Mouse (Mus musculus) G1E-ER4 (cell line): ENCODE results near the gene Osm. TPM values are rescaled to one million over a fixed set of nuclear protein-coding genes. Genes with fewer than 3 reads are reported as not detected.

Experiments
- GATA1 ChIP-seq: IDR thresholded peaks from one replicate; pipeline ENCODE4 v1.8.0; 2012; ENCODE audit warnings: low read length, inconsistent platforms
- polyA plus RNA-seq: library from polyadenylated mRNA; stranded (reverse); fragments of >175 nt; gene quantifications from 2 replicates; pipeline ENCODE4 v1.2.3, GENCODE M21; 2012

Osm gene
- polyA plus RNA-seq, 1 experiment, result 3.3 TPM

DNA sequence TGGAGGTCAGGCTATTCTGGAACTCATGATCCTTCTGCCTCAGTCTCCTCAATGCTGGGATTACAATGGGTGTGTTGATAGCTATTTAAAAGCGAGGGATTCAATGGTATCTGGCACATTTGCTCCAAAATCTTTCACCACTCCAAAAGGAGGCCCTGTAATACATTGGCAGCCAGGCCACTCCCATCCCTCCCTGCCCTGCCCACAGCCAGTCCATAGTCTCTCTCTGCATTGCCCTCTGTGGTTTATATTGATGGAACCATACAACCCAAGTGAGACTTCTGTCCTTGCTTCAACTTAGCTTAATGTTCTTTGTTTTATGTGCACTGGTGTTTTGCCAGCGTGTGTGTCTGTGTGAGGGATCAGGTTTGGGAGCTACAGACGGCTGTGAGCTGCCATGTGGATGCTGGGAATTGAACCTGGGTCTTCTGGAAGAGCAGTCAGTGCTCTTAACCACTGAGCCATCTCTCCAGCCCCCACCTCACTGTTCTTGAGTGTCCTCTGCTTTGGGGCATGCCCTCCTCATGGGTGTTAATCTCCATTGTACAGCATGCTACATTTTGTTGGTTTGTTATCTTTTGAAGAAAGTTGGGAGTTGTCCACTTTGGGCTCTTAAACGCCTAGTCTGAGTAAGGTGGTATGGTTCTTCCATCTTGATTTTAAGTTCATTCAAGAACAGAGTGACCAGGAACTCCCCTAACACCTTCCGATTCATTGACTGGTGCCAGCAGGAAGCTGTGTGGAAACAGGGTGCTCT is 9.5 kb upstream of the Osm start:
- TF ChIP-seq GATA1, result no peak

GRCm38 (mm10) chr11:4228463-4228862 is 7.8 kb upstream of the Osm start:
- TF ChIP-seq GATA1, result no peak

GRCm38 (mm10) chr11:4229841-4230240 is 6.4 kb upstream of the Osm start:
- no peak for TF ChIP-seq GATA1

DNA sequence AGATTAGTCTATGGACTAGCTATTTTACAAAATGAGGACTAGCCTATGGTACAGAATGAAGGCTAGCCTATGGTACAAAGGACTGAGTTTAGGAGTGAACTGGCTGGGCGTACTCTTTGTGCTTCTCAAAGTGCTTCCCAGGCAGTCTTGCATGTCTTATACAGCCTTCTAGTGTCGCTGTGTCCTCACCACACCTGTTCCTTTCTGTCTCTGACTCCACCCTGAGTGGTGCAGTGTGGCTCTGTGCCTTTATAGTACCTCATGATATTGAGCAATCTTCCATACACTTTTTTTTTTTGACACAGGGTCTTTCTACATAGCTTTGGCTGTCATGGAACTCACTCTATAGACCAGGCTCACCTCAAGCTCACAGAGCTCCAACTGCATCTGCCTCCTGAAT is 4.8 kb upstream of the Osm start:
- TF ChIP-seq GATA1, result no peak

- TF ChIP-seq GATA1, result no peak
These were observed 3.6 kb upstream of the Osm start for GRCm38 (mm10) chr11:4232644-4233043.

GRCm38 (mm10) chr11:4235052-4235655 is 1.1 kb upstream of the Osm start:
- no peak for TF ChIP-seq GATA1

GRCm38 (mm10) chr11:4236546-4237067 is 387 bp downstream of the Osm start:
- TF ChIP-seq GATA1, result no peak

DNA sequence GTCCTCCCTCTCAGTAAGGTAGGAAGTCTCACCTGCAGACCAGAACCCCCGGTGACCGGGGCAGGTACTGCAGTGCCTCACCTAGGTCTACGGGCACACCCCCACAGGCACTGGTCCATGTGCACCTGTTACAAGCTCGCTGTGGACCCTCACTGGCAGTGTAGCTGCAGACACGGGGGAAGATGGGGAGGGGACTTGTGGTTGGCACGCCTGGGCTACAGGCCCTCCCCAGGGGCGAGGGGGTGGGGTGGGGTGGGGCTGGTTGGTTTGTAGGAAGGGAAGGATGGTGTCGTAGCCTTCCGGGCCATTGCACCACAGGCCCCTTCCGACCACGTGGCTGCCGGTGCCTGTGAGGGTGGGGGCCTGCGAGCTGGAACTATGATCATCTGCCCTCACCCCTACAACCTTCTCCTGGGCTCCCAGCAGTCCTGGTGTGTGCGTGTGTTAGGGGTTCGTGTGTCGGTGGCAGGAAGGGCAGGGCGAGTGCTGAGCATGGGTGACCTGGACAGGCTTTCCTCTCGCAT is 1.2 kb downstream of the Osm start:
- TF ChIP-seq GATA1, result no peak

DNA sequence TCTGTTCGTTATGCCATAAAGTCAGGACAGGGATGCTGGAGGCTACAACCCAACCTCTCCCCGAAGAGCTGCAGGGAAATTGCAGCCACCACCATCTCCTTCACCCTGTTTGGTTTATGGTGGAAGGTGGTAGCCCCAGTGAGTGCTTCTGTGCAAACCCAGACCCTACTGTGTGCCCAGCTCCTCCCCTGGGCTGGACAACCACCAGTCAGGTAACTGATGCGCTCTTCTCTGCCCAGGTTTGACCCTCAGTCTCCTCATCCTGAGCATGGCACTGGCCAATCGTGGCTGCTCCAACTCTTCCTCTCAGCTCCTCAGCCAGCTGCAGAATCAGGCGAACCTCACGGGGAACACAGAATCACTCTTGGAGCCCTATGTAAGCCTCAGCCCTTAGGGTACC is 1.9 kb downstream of the Osm start:
- TF ChIP-seq GATA1, result no peak

GRCm38 (mm10) chr11:4239691-4240090 is 3.5 kb downstream of the Osm start:
- no peak for TF ChIP-seq GATA1

- TF ChIP-seq GATA1, result no peak
These were observed 3.9 kb downstream of the Osm start for GRCm38 (mm10) chr11:4240151-4240550.

DNA sequence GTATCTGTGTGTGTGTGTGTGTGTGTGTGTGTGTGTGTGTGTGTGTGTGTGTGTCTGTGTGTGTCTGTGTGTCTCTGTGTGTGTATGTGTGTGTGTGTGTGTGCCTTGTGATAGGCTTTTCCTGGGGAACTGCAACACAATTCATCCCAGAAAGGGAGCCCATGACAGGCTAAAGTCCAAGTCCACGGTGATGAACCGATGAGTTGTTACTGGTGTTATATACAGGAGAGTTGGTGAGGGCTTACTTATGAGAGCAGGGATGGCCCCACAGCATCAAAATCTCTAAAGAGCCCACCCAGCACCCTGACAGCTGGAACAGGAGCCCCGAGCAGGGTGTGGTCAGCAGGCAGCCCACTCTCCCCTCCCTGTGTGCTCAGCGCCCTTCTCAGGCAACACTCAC is 5.0 kb downstream of the Osm start:
- no peak for TF ChIP-seq GATA1

DNA sequence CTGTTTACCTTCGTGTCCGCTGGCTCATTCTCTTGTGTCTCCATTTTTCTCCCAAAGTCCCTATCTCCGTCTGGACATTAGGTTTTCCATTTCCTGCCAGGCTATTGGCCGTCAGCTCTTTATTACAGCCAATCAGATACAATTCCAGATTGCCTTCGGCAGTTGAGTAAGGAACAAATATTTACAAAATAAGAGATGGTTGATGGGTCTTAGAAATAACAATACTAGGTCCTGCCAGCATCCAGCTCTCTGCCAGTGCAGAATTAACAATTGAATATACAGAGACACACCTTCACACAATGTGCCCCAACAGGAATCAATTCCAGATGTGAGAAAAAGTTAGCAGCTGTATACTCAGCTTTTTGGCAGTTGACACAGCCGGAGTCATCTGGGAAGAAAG is 9.9 kb downstream of the Osm start:
- TF ChIP-seq GATA1, result no peak

- peak; percentile 19 for TF ChIP-seq GATA1
These were observed 10.4 kb downstream of the Osm start for GRCm38 (mm10) chr11:4246623-4247022.

DNA sequence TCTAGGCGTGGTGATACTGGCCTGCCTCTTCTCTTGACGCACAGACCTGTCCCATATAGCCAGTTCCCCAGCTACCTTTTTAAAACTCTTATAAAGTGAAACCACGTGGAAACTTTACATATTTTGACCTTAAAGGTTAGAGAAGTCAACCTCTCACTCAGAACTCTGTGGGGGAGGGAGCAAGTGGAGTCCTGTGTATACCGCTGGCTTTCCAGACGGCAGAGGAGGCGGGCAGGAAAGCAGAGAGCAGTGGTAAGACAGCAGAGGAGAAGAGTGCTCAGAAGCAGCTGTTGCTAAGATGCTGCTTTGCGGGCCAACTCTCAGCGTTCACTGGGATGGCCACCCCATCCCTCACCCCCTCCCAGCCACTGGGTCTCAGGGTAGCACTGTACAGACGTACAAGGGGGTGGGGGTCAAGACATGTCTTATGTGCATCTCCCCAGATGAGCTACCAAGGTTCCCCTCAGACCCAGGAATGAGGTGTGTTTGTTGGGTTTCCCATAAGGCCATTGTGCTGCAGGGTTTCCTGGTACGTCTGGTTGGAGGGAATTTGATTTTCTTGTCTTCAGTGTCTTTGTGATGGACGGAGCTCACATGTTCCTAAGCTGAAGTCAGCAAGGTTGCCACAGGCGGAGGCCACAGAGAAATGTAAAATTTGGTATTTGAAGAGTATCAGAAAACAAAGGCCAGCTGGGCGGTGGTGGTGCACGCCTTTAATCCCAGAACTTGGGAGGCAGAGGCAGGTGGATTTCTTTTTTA is 11.2 kb downstream of the Osm start:
- no peak for TF ChIP-seq GATA1

- no peak for TF ChIP-seq GATA1
These were observed 12.9 kb downstream of the Osm start for GRCm38 (mm10) chr11:4249151-4249550.
